Mouse (Mus musculus) E14TG2a.4 (cell line): ENCODE measurements around the gene U2af1l4.

ENCODE experiments used
- CTCF ChIP-seq: conservative IDR thresholded peaks from 2 replicates; pipeline ENCODE4 v1.5.1; 2014; ENCODE audit warnings: low read length
- NANOG ChIP-seq: IDR thresholded peaks from 2 replicates; pipeline ENCODE4 v1.6.1; 2014; ENCODE audit warnings: borderline replicate concordance, low read length, mixed read lengths
- POU5F1 ChIP-seq: IDR thresholded peaks from 2 replicates; pipeline ENCODE4 v1.6.1; 2014; ENCODE audit warnings: low read length, borderline replicate concordance

DNA sequence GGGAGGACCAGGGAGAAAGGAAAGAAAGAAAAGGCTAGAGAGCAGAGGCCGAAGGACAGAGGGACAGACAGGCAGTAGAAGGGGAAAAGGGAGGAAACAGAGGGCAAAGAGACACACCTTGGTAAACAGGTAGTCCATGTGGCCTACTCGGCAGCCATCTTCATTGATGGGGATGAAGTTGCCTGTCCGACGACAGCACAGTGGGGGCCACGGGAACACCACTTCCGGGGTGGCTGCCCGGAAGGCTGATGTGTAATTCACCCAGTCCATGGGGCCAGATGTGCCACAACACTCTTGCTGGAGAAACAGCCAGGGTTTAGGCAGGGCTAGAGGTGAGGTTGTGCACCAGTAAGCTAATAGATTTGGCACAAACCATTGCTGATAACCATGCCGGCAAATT, 41.8 kb downstream of the U2af1l4 start:
- TF ChIP-seq CTCF, result no peak
- no peak for TF ChIP-seq NANOG
- no peak for TF ChIP-seq POU5F1
